Mouse (Mus musculus) adrenal gland, adult (tissue): ENCODE results near the gene Exosc7.

Experiments used
- DNase-seq, 2 experiments: peaks; one replicate each; pipeline ENCODE4 v3.0.0; 2022 to 2023; ENCODE audit warnings: low spot score in 1 of 2; ENCODE audit not compliant: inconsistent age in 2 of 2

Gene Exosc7

GRCm38 (mm10) chr9:123136953-123137682, 24.1 kb downstream of the Exosc7 start:
- DNase-seq = peak in 1 of 2 experiments; percentile 48

- peak; percentile 32 to 66 for DNase-seq
Measured at GRCm38 (mm10) chr9:123138891-123139474, 26.0 kb downstream of the Exosc7 start.

GRCm38 (mm10) chr9:123139887-123140614, 27.0 kb downstream of the Exosc7 start:
- DNase-seq = no peak

GRCm38 (mm10) chr9:123148430-123148829, 35.4 kb downstream of the Exosc7 start:
- no peak for DNase-seq

- peak in 1 of 2 experiments; percentile 47 for DNase-seq
Measured at GRCm38 (mm10) chr9:123150241-123151020, 37.4 kb downstream of the Exosc7 start, which contains the start of gene Clec3b. Clec3b (plus strand) TSS chr9:123150946.

- DNase-seq = no peak
Measured at GRCm38 (mm10) chr9:123151561-123151960, 38.5 kb downstream of the Exosc7 start.

- DNase-seq = no peak
Measured at GRCm38 (mm10) chr9:123152026-123152425, 39.0 kb downstream of the Exosc7 start.

GRCm38 (mm10) chr9:123153121-123153520, 40.1 kb downstream of the Exosc7 start:
- no peak for DNase-seq

GRCm38 (mm10) chr9:123156910-123157361, 43.9 kb downstream of the Exosc7 start:
- peak; percentile 53 to 72 for DNase-seq

GRCm38 (mm10) chr9:123157699-123158098, 44.7 kb downstream of the Exosc7 start:
- peak in 1 of 2 experiments; percentile 45 for DNase-seq

GRCm38 (mm10) chr9:123158125-123158836, 45.3 kb downstream of the Exosc7 start:
- DNase-seq = peak in 1 of 2 experiments; percentile 39

- DNase-seq = peak; percentile 69 to 91
Measured at GRCm38 (mm10) chr9:123159330-123159729, 46.3 kb downstream of the Exosc7 start.

- DNase-seq = no peak
Measured at GRCm38 (mm10) chr9:123161792-123162191, 48.8 kb downstream of the Exosc7 start.

GRCm38 (mm10) chr9:123162985-123163694, 50.1 kb downstream of the Exosc7 start:
- DNase-seq = no peak

GRCm38 (mm10) chr9:123165781-123166443, 52.9 kb downstream of the Exosc7 start:
- DNase-seq = no peak

GRCm38 (mm10) chr9:123173760-123174159, 60.7 kb downstream of the Exosc7 start:
- DNase-seq = no peak

- DNase-seq = no peak
Measured at GRCm38 (mm10) chr9:123174356-123174755, 61.3 kb downstream of the Exosc7 start.

GRCm38 (mm10) chr9:123177380-123178048, 64.5 kb downstream of the Exosc7 start:
- DNase-seq = no peak
